Mouse (Mus musculus) thymus, adult 2 months (tissue): Measurements from ENCODE around the gene Xpo1. TPM values are rescaled to one million over a fixed set of nuclear protein-coding genes. Genes with fewer than 3 reads are reported as not detected.
A peak's percentile ranks its signal among the peaks of the same experiment; 100 is the strongest.
"Not testable (repeated sequence)": the region's sequence is repeated elsewhere in the genome, so short reads cannot be mapped to it uniquely, and the experiment has no call there.

Experiments used
- DNase-seq: peaks from one replicate; pipeline ENCODE4 v3.0.0; 2021
- H3K27ac ChIP-seq: fragments of 200-500 bp; 2 replicates; pipeline ENCODE4 v1.5.1; 2012; ENCODE audit warnings: low read length, control low read depth; ENCODE audit not compliant: control insufficient read depth, insufficient read depth
- H3K27me3 ChIP-seq: fragments of 200-500 bp; 2 replicates; pipeline ENCODE4 v1.6.1; 2012; ENCODE audit warnings: mild to moderate bottlenecking, low read length, moderate library complexity, mixed read lengths; ENCODE audit not compliant: control insufficient read depth, insufficient read depth
- H3K36me3 ChIP-seq: fragments of 200-500 bp; 2 replicates; pipeline ENCODE4 v1.6.1; 2012; ENCODE audit warnings: mild to moderate bottlenecking, low read length, moderate library complexity; ENCODE audit not compliant: control insufficient read depth, insufficient read depth
- H3K4me1 ChIP-seq: fragments of 200-500 bp; replicated peaks from 2 replicates; pipeline ENCODE4 v1.6.1; 2012; ENCODE audit warnings: low read length; ENCODE audit not compliant: control insufficient read depth, insufficient read depth
- H3K4me3 ChIP-seq: fragments of 200-500 bp; 2 replicates; pipeline ENCODE4 v1.5.1; 2012; ENCODE audit warnings: mild to moderate bottlenecking, low read length, control low read depth, moderate library complexity; ENCODE audit not compliant: control insufficient read depth, insufficient read depth
- CTCF ChIP-seq: fragments of 200-500 bp; IDR thresholded peaks from 2 replicates; pipeline ENCODE4 v1.5.1; 2012; ENCODE audit warnings: mild to moderate bottlenecking, control low read depth, low read length, moderate library complexity, borderline replicate concordance; ENCODE audit not compliant: control insufficient read depth, poor library complexity, insufficient read depth; ENCODE audit errors: extremely low read depth
- POLR2A ChIP-seq: fragments of 200-500 bp; IDR thresholded peaks from 2 replicates; pipeline ENCODE4 v1.6.1; 2012; ENCODE audit warnings: mild to moderate bottlenecking, low read length, control low read depth, moderate library complexity; ENCODE audit not compliant: control insufficient read depth, poor library complexity, insufficient read depth; ENCODE audit errors: extremely low read depth
- WGBS: fragments of 180-500 bp; shearing (Covaris S2); methylation state at CpG from one replicate; pipeline ENCODE4 v1.1.7; 2018; 5-methylcytosine and 5-hydroxymethylcytosine counted together
- polyA plus RNA-seq: library from polyadenylated mRNA; depleted of rRNA; stranded (reverse); fragments of >200 nt; gene quantifications from 2 replicates; pipeline ENCODE4 v1.2.3, GENCODE M21; 2012

Xpo1 gene
- polyA plus RNA-seq, 1 experiment, result 9.7 TPM

GRCm38 (mm10) chr11:23260186-23260585, 4.3 kb downstream of the Xpo1 start:
- no peak for TF ChIP-seq POLR2A
- TF ChIP-seq CTCF, result no peak
- DNase-seq, result no peak
- H3K4me3 ChIP-seq, result no peak overlapping the region
- no peak overlapping the region for H3K27ac ChIP-seq
- peaks cover 3% of the 10 kb centered on the region; the same call in 1 of the 2 replicates for H3K4me1 ChIP-seq
- 92% methylated on average over 1 of the region's 1 CpGs for WGBS
- no peaks in the 10 kb centered on the region for H3K27me3 ChIP-seq
- peaks cover 25% of the 10 kb centered on the region for H3K36me3 ChIP-seq

- no peak for DNase-seq
- TF ChIP-seq CTCF, result no peak
- no peak for TF ChIP-seq POLR2A
- Histone ChIP-seq H3K4me3 (no peak overlapping the region), H3K36me3 (peaks cover 37% of the 10 kb centered on the region), H3K27me3 (no peaks in the 10 kb centered on the region), H3K27ac (no peak overlapping the region), H3K4me1 (peaks cover 3% of the 10 kb centered on the region; the same call in 1 of the 2 replicates)
- 68% methylated on average over 3 of the region's 3 CpGs for WGBS
Measured at GRCm38 (mm10) chr11:23261490-23261889, 5.6 kb downstream of the Xpo1 start.

- Histone ChIP-seq H3K4me3 (no peak overlapping the region), H3K27me3 (no peaks in the 10 kb centered on the region), H3K4me1 (no peaks in the 10 kb centered on the region), H3K27ac (no peak overlapping the region), H3K36me3 (peaks cover 52% of the 10 kb centered on the region)
- DNase-seq, result no peak
- TF ChIP-seq CTCF (no peak), POLR2A (no peak)
Measured at GRCm38 (mm10) chr11:23264949-23265348, 9.1 kb downstream of the Xpo1 start.

GRCm38 (mm10) chr11:23271770-23272724, 16.2 kb downstream of the Xpo1 start:
- no peak overlapping the region for H3K4me3 ChIP-seq
- H3K27me3 ChIP-seq, result no peaks in the 10 kb centered on the region
- no peaks in the 10 kb centered on the region for H3K4me1 ChIP-seq
- no peak for TF ChIP-seq POLR2A
- no peak for TF ChIP-seq CTCF
- H3K36me3 ChIP-seq, result peaks cover 55% of the 10 kb centered on the region
- peak; percentile 45 for DNase-seq
- no peak overlapping the region for H3K27ac ChIP-seq
- WGBS, result 82% methylated on average over 4 of the region's 4 CpGs

GRCm38 (mm10) chr11:23275780-23276179, 19.9 kb downstream of the Xpo1 start:
- Histone ChIP-seq H3K4me1 (no peaks in the 10 kb centered on the region), H3K4me3 (no peak overlapping the region), H3K27ac (no peak overlapping the region), H3K36me3 (peaks cover 72% of the 10 kb centered on the region), H3K27me3 (no peaks in the 10 kb centered on the region)
- DNase-seq, result no peak
- 95% methylated on average over 3 of the region's 3 CpGs for WGBS
- TF ChIP-seq POLR2A (no peak), CTCF (no peak)

- H3K27me3 ChIP-seq, result no peaks in the 10 kb centered on the region
- no peak overlapping the region for H3K27ac ChIP-seq
- WGBS, result 96% methylated on average over 4 of the region's 4 CpGs
- TF ChIP-seq POLR2A, result no peak
- no peak for TF ChIP-seq CTCF
- no peak overlapping the region for H3K4me3 ChIP-seq
- H3K4me1 ChIP-seq, result no peaks in the 10 kb centered on the region
- no peak for DNase-seq
- H3K36me3 ChIP-seq, result peaks cover 84% of the 10 kb centered on the region
Measured at GRCm38 (mm10) chr11:23284469-23284868, 28.6 kb downstream of the Xpo1 start.

GRCm38 (mm10) chr11:23288866-23289265, 33.0 kb downstream of the Xpo1 start:
- not testable (repeated sequence) for DNase-seq, H3K4me3 ChIP-seq, H3K27ac ChIP-seq, H3K27me3 ChIP-seq, H3K4me1 ChIP-seq
- WGBS, result 95% methylated on average over 4 of the region's 4 CpGs
- H3K36me3 ChIP-seq, result peaks cover 85% of the 10 kb centered on the region
